Mouse (Mus musculus) heart, postnatal 0 days (tissue): ENCODE results near the gene AY761185.

Source experiments
- CTCF ChIP-seq: IDR thresholded peaks from 2 replicates; pipeline ENCODE4 v1.5.1; 2016; ENCODE audit warnings: antibody characterized with exemption, control low read depth, low read depth
- EP300 ChIP-seq: IDR thresholded peaks from 2 replicates; pipeline ENCODE4 v1.6.1; 2016; ENCODE audit warnings: antibody characterized with exemption, low read depth

DNA sequence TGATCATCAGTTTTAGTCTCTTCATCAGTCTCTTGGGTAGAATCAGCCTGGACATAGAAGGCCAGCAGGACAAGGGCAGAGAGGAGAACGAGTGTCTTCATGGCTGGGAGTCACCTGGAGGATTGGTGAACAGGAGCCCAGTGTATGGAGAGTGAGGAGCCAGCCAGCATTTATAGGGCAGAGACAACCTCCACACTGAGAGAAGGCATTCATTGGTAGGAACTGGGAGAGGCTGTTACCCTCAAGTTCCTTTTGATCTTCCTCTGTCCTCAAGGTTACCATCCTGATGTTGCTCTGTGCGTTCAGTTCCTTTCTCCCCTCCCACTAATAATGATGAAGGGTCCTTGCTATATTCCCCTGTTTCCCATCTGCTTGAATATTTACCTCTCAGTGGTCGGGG is at the start of gene AY761185:
- TF ChIP-seq CTCF: no peak
- no peak for TF ChIP-seq EP300
